Mouse (Mus musculus) layer of hippocampus, adult 9-11 months (tissue): ENCODE measurements around the gene Ahcyl2.

Experiments used
- DNase-seq: peaks from one replicate; pipeline ENCODE4 v3.0.0; 2022

Gene Ahcyl2

DNA sequence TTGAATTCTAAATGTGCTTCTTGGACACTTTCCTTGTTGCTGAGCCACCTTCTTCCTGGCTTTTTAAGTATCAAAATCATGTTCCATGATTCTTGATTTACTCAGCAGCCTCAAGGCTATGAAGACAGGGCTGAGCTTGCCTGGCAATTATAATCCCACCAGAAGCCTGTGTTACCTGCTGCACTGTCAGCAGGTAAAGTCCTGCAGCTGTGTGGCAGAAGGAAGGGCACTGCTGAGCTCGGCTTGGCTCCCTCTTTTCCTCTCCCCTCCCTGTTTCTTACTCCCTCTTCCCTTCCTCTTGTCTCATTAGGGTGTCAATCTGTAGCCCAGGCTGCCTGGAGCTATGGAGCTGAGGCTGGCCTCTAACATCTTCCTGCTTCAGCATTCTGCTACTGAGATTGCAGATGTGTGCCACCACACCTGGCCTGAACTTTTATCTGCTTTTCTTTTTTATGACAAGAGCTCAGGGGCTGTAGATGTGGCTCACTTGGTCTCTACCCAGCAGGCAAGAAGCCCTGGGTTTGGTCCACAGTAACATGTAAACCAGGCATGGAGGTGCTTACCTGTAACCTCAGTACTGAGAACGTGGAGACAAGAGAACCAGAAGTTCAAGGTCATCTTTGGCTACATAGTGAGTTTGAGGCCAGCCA, 3.0 kb downstream of the Ahcyl2 start:
- no peak for DNase-seq

DNA sequence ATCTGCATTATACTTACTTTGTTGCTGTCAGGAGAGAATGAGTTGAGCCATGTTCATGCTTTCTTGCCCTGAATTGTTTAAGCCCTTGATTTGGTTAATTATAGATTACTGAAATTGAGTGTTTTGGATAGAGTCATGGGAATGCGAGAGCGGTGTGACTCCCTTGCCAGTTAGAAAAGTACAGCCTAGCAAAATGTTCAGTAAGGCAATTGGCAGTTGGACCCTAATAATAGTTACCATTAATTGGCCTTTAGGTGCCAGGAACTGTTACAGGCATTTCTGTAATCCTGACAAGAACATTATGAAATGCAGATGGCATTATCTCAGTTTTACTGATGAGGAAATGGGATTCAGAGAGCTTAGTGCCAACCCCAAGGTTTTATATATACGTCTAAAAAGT, 4.4 kb downstream of the Ahcyl2 start:
- peak; percentile 61 for DNase-seq

DNA sequence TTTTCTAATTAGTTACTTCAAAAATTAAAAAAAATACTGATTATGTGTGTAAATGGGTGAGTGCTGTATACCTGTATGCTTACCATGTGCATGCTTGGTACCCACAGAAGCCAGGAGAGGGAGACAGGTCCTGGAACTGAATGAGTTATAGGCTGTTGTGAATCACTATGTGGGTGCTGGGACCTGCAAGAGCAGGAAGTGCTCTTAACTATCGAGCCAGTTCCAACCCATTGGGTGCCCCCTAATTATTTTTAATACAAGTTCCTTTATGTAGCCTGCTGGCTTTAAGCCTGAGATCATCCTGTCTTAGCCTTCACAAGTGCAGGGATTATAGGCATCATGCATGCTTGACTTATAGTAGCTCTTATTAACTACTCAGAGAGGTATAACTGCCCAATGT, 6.3 kb downstream of the Ahcyl2 start:
- no peak for DNase-seq

DNA sequence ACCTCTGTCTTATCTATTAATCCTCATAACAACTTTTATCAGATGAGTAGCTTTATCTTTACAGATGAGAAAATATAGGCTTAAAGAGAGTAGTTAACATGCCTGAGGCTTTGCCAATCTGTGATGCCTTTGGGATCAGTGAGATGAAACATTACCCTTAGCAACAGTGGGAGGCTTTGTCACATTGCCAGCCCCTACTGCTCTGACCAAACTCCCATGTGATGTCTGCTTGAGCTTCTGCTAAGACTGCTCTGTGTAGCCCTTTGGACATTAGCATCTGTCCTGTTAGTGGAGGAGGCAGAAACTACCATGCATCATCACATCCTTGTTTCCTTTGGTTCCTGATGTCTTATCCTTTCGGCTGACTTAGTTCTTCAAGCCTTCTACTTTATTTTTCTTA, 7.8 kb downstream of the Ahcyl2 start:
- DNase-seq: peak; percentile 68

DNA sequence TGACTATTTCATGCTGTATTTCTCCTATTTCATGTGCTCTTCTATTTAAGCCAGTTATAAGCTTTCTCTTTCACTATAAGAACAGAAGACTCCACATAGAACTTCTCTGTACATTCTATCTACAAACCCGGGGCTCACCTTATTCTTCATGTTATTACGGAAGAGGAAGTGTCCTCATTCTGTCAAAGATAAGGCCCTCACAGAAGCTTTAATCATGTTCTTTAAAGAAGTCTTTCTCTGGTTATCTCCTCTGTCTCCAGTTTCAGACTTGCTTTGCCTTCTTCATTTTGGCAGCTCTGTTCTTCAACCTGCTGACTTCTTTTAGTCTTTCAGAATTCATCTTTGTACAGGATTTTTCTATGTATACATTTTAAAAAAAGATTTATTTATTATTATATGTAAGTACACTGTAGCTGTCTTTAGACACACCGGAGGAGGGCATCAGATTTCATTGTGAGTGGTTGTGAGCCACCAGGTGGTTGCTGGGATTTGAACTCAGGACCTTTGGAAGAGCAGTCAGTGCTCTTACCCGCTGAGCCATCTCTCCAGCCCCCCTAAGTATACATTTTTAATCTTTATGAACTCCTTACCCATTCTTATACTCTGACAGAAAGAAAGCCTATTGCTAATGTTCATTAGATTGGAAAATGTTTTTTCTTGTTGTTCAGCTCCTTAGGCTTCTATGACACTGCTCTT, 8.9 kb downstream of the Ahcyl2 start:
- DNase-seq: no peak

DNA sequence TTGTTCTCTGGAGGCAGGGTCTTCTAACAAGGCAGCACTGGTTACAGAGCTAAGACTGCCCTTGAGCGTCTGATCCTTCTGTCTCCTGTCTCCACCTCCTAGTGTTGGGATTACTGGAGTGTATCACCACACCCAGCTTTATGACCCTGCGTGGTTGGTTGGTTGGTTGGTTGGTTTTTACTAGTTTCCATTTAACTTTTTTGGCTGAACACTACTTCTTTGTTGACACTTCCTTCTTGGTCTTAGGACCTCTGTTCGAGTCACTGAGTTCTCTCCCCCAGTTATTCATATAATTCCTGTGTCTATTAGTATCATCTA, 9.4 kb downstream of the Ahcyl2 start:
- DNase-seq: no peak

DNA sequence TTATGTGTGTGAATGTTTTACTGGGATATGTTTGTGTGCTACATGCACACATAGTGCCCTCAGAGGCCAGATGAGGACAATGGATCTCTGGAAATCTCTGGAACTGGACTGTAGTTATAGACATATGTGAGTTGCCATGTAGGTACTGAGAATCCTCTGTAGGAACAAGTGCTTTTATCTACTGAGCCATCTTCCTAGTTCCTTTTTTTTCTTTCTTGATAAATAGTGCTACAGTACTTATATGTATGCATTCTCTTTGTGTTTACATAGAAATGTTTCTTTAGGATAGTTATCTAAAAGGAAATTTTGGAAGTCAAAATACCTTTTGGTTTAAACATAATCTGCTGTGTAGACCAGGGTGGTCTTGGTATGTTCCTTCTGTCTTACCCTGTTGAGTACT, 12.3 kb downstream of the Ahcyl2 start:
- DNase-seq: no peak

DNA sequence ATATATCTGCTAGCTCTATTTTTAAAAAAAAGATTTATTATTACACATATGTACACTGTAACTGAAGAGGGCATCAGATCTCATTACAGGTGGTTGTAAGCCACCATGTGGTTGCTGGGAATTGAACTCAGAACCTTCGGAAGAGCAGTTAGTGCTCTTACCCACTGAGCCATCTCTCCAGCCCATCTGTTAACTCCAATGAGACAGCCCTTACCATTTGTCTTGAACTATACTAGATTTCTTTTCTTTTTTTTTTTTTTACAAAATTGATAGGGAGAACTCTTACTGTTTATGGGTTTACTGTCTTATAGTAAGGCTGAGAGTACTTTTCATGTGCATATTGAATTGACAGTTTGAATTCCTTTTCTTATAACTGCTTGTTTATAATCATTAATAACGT, 12.8 kb downstream of the Ahcyl2 start:
- DNase-seq: no peak

DNA sequence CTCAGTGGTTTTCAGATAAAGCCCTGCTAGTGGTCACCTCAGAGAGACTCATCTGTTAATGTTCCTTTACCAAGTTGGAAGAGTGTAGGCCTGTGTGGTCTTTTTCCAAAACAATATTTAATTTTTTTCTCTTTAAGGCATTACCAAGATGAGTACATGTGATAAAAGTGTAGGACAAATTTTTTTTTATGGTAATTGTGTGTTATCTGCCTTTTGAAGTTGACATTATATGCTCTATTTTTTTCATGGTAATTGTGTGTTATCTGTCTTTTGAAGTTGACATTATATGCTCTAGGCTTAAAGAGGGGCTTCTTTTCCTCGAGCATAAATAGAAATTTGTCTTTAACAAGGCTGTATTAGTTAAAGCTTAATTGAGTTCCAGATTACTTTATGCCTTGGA, 14.4 kb downstream of the Ahcyl2 start:
- DNase-seq: no peak

DNA sequence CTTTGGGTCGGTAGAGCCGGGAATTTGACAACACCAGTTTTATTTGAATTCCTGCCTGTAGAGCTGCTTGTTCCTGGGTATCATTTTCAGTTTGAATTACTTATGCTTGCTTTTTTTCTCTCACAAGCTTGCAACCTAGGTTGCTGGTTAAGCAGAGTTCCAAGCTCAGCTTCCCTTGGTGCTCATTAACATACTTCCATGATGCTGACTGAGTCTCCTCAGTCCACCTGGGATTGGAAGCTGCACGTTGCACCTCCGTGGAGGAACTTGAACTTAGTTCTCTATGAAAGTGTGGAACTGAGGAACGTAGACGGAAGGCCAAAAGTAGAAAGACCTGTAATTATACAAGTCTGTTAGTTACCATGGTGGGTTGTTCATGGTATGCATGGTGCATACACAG, 16.1 kb downstream of the Ahcyl2 start:
- DNase-seq: no peak

DNA sequence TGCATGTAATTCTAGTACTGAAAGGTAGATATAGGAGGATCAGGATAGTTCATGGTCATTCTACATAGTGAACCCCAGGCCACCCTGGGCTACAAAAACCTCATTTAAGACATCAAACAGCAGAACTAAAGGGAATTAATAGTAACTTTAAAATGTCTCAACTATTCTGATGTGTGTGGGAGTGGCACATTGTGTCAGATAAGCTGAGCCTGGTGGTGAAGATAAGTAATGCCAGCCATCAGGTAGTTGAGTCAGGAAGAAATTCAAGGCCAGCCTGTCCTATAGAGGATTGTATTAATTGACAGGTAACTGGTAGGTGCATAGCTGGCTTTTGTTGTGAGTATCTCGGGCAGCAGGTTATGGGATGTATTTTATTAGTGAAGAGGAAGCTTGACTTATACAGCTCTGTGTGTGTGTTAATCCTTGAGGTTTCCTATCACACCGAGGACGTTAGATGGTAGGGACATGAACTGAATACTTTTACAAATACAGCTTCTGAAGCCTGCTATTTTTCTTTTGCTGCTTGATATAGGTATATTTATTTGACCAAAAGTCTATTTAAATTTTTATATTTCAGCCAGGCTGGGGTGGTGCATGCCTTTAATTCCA, 16.7 kb downstream of the Ahcyl2 start:
- DNase-seq: no peak

DNA sequence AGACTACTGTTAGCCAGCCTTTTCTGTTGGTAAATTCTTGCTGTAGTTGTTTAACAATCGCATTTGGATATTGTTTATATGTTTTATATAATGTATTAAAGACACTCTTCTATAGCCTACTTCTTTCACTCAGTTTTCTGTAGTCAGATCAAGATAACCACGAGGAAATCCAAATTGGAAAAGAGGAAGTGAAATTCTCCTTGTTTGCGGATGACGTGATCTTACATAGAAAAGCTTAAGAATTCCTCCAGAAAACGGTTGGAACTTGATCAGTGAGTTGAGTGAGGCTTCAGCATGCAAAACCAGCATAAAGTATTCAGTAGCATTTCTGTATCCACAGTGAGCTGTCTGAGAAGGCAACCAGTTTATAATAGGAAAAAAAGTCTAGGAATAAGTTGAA, 17.9 kb downstream of the Ahcyl2 start:
- DNase-seq: no peak

DNA sequence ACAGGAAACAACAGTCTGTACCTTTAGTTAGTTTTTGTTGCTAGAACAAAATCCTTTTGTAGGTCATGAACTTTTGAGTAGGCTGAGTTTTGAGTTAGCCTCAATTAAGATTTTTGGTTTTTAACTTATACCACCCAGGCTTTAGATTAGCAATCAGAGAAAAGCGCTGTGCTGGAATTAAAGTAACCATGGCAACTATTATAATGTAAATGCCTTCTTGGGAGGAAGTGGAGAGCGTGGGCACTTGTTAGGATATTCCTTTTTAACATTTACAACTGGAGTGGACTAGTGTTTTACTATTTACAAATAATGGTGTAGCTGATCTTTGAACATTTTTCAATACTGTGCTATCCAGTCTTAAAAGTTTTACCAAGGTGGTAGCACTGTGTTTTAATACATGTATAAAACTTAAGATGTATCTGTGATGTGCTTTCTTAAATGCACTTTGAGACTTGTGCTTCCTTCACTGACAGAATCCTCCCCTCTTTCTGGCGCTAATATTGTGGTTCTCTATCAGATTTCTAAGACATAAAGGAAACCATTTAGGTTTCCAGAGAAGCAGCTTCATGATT, 21.1 kb downstream of the Ahcyl2 start:
- no peak for DNase-seq

DNA sequence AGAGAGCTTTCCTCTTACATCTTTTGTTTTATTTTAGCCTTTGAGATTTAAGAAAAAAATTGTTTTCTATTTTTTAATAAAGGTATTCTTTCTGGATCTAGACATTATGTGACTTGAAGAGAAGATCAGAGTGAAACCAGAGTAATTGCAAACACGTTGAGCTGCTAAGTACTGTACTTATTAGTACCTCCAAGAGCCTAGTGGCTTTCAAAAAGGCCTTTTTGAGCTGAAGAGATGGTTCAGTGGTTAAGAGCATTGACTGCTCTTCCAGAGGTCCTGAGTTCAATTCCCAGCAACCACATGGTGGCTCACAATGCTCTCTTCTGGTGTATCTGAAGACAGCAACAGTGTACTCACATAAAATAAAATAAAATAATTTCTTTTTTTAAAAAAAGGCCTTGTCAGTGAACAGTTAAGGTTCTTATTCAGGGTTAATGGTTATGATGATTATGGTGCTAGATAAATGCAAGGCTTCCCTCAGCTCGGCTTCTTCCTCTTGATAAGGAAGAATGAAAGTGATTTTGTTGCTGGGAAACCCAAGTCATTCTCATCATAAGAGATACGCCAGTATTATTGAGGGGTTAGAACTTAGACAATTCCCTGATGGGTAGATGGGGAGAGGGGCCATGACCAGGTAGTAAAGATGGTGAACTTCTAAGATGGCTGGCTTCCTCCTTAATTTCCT, 22.3 kb downstream of the Ahcyl2 start:
- no peak for DNase-seq

DNA sequence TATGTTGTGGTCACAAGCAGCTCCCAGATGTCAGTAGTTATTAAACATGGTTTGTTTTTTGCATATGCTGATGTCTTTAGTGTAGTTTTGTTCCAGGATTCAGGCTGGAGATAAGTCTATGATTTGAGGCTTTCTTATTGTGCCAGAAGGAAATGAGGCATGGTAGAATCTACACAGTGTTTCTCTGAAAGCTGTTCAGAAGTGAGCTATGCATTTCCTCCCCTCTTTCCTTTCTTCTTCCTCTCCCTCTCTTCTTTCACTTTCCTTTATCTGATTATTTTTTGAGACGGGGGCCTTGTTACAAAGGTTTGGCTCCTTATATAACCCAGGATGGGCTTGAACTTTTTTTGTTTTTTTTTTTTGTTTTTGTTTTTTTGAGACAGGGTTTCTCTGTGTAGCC, 25.7 kb downstream of the Ahcyl2 start:
- no peak for DNase-seq

DNA sequence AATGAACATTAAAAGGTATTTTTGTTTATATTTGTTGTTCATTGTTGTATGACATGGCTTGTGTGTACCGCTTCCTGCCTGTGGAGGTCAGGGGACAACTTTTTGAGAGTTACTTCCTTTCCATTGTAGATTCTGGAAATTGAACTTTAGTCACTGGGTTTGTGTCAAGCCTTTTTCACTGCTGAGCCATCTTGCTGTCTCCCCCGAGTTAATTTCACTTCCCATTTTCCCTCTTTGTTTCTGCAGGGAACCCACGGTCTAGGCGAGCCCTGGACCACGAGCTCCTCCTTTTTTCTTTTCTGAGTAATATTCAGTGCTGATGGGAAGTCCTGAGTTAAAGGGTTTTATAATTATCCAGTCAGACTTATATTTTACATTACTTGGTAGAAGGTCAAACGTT, 26.8 kb downstream of the Ahcyl2 start:
- no peak for DNase-seq

DNA sequence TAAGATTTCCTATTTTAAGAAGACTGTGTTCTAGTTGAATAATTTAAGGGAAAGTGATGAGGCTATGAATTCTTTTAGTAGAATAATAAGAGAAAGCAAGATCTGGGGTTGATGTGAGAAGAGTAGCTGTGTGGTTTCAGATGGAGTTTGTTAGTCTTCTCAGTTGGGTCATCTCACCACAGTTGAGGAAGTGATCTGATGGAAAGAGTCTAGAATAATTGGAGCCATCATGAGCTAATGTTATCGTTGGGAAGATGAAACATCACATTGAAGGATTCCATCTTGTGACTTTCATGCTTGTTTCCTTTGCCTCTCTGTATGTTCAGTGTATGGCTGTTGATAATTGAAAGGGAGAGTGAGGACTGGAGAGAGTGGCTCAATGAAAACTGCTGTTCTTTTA, 35.2 kb downstream of the Ahcyl2 start:
- DNase-seq: no peak

DNA sequence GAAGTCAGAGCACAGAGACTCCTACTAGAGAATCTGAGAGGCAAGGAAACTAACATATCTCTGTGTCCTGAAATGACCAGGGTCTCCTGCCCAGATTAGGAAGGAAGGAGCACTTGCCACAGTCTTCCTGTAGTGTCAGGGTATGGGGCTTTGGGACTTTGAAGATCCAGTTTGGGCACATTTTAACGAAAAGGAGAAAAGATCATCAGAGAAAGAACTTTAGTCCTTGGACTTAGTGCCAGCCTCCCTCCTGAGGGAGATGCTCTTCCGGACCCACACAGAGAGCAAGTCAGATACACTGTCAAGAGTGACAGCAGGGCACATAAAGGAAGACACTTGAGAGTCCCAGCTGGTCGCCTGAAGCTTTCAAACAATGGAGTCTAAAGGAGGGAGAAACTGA, 36.2 kb downstream of the Ahcyl2 start:
- no peak for DNase-seq

DNA sequence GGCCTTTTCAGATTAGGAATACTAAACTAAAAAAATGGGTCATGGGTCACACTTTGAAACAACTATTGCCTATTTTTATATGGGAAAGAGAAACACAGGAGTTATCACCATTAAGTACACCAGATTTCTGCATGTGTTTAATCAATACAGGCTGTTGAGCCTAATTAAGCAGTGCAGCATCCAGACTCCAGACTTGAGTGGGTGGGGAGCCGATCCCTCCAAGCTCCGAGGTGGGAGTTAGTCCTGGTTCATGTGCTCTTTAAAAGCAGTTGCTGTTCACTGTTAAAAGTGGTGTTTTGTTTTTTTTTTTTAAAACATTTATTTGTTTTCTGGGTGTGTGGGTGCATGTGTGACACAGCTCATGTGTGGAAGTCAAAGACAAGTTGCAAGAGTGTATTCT, 37.6 kb downstream of the Ahcyl2 start:
- peak; percentile 82 for DNase-seq

DNA sequence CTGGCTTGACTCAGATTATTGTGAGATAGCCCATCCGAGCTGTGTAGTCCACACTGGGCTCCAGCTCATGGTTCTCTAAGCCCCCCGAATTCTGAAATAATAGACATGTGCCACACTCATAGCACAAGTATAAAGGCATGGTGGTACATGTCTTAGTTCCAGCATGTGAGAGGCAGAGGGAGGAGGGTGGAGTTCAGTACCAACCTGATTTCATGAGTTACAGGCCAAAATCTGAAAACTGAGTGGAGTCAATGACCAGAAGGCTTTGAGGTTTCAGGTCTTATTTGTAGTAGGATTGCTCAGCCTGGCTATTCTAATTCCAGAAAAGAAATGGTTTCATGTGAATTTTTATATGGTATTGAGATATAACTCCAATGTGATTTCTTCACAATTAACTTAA, 44.3 kb downstream of the Ahcyl2 start:
- DNase-seq: no peak

DNA sequence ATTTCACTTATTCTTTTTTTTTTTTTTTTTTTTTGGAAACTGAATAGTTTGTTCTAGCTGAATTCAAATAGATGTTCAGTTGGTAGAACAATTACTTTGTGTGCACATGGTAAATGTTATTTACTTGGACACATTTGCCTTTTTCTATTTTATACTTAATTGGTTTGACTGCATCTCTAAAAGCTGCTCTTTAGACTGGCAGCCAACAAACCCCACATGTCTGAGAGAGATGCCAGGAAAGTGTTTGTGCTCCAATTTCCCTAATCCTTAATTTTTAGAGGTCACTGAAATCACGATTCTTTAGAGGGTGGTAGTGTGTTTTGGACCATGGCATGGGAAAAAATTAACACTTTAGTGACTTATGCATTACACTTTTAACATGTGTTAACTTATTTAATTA, 44.8 kb downstream of the Ahcyl2 start:
- peak; percentile 64 for DNase-seq

DNA sequence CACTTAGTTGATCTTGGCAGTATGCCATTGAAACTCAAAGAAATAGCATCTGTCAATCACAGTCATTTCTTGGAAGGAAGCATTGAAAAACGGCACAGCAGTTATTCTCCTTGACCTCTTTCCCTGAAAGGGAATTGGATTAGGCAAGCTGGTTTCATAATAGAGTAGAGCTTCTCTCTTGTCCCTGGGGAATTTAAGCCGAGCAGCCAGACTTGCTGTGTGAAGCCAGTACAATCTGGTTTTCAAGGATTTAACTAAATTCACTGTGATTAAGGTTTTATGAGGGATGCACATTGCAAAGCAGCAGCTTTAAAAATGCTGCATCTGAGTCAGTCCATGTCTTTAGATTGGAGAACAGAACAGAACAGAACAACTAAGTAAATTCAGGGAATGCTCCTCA, 46.8 kb downstream of the Ahcyl2 start:
- DNase-seq: peak; percentile 57

DNA sequence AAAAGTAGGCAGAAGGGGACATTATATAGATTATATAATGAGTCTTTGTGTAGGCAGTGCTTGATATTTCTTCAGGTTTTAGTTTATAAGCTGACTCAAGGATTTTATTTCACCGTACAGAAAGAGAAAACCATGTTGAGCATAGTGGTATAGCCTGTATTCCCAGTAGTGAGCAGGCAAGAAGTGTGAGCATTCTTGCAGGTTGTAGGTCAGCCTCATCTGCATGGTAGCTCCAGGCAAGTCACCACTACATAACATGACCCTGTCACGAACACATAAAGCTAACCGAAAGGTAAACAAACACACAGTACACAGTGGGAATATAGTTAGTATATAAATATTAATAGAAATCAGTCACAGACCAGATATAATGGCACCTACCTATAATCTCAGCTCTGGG, 47.2 kb downstream of the Ahcyl2 start:
- DNase-seq: no peak

DNA sequence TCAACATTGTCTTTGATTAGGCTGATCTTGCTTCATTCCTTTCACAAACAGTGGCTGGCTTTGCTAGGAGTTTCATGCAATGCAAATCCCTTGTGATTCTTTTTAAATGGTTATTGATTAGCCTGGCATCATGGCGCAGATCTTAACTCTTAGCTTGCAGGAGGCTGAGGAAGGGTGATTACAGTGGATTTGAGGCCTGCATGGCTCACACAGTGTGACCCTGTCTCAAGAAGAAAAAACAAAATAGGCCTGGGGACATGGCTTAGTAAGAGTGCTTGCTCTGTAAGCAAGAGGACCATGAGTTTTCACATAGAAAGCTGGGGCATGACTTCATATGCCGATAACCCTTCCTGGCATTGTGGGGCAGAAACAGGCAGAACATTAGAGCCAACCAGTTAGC, 47.8 kb downstream of the Ahcyl2 start:
- no peak for DNase-seq
